Mouse (Mus musculus) hindbrain, embryonic 14.5 days (tissue): Measurements from ENCODE around the gene Lsamp. TPM values are rescaled to one million over a fixed set of nuclear protein-coding genes. Genes with fewer than 3 reads are reported as not detected.
"Not testable (repeated sequence)": the region's sequence is repeated elsewhere in the genome, so short reads cannot be mapped to it uniquely, and the experiment has no call there.

Experiments used
- ATAC-seq: fragments of 200-750 bp; cut with Nextera tagmentation; 2 replicates; pipeline ENCODE4 v1.8.0; 2017; ENCODE audit warnings: moderate number of reproducible peaks, mild to moderate bottlenecking, moderate TSS enrichment, moderate library complexity; ENCODE audit not compliant: low FRiP score
- DNase-seq: peaks from one replicate; pipeline ENCODE4 v3.0.0-alpha.2; 2015; ENCODE audit warnings: low spot score
- H3K27ac ChIP-seq: fragments of 300-500 bp; sonication (generic); 2 replicates; pipeline ENCODE4 v1.5.1; 2014; ENCODE audit warnings: mild to moderate bottlenecking, moderate library complexity
- H3K27me3 ChIP-seq: fragments of 300-500 bp; sonication (generic); 2 replicates; pipeline ENCODE4 v1.6.1; 2014; ENCODE audit warnings: mild to moderate bottlenecking, low read length, mixed read lengths; ENCODE audit not compliant: control insufficient read depth, insufficient read depth
- H3K36me3 ChIP-seq: fragments of 300-500 bp; sonication (generic); replicated peaks from 2 replicates; pipeline ENCODE4 v1.6.1; 2014; ENCODE audit not compliant: control insufficient read depth, insufficient read depth
- H3K4me1 ChIP-seq: fragments of 300-500 bp; sonication (generic); replicated peaks from 2 replicates; pipeline ENCODE4 v1.6.1; 2014; ENCODE audit warnings: antibody characterized with exemption, low read length, mixed read lengths; ENCODE audit not compliant: control insufficient read depth, insufficient read depth
- H3K4me2 ChIP-seq: fragments of 300-500 bp; sonication (generic); replicated peaks from 2 replicates; pipeline ENCODE4 v1.6.1; 2014; ENCODE audit warnings: mild to moderate bottlenecking, moderate library complexity
- H3K4me3 ChIP-seq: fragments of 300-500 bp; sonication (generic); replicated peaks from 2 replicates; pipeline ENCODE4 v1.5.1; 2014; ENCODE audit warnings: mild to moderate bottlenecking, low read length
- H3K9ac ChIP-seq: fragments of 300-500 bp; sonication (generic); 2 replicates; pipeline ENCODE4 v1.6.1; 2014
- H3K9me3 ChIP-seq: fragments of 300-500 bp; sonication (generic); 2 replicates; pipeline ENCODE4 v1.6.1; 2016; ENCODE audit warnings: low read length; ENCODE audit not compliant: control insufficient read depth
- WGBS: fragments of 180-500 bp; shearing (Covaris S2); extraction: QIAGEN DNeasy Blood & Tissue Kit; methylation state at CpG from one replicate; pipeline ENCODE4 v1.1.7; 2014; 5-methylcytosine and 5-hydroxymethylcytosine counted together
- polyA plus RNA-seq: library from polyadenylated mRNA; unstranded; fragments of >200 nt; fragmentation: Nextera tagmentation; extraction: Ambion mirVana; gene quantifications from 2 replicates; pipeline ENCODE4 v1.2.1, GENCODE M21; 2014

Gene Lsamp
- polyA plus RNA-seq, 1 experiment from 2014 or later = 88.1 TPM

GRCm38 (mm10) chr16:40593161-40593560 lies 609.0 kb downstream of the Lsamp start:
- Histone ChIP-seq H3K9me3 (no peaks in the 10 kb centered on the region), H3K9ac (no peak overlapping the region), H3K4me3 (no peak overlapping the region), H3K4me1 (no peaks in the 10 kb centered on the region; the same call in 1 of the 2 replicates), H3K27me3 (no peaks in the 10 kb centered on the region), H3K36me3 (no peaks in the 10 kb centered on the region), H3K4me2 (no peak overlapping the region), H3K27ac (no peak overlapping the region)
- 70% methylated on average over 6 of the region's 6 CpGs for WGBS
- no peak for DNase-seq
- ATAC-seq = no peak

GRCm38 (mm10) chr16:40601431-40602387 lies 617.5 kb downstream of the Lsamp start:
- no peak overlapping the region for H3K4me2 ChIP-seq
- no peaks in the 10 kb centered on the region for H3K36me3 ChIP-seq
- no peaks in the 10 kb centered on the region for H3K9me3 ChIP-seq
- no peak overlapping the region for H3K27ac ChIP-seq
- 32% methylated on average over 4 of the region's 4 CpGs for WGBS
- no peak overlapping the region for H3K4me3 ChIP-seq
- no peaks in the 10 kb centered on the region for H3K27me3 ChIP-seq
- no peak overlapping the region for H3K9ac ChIP-seq
- H3K4me1 ChIP-seq = peaks cover 3% of the 10 kb centered on the region; the same call in 1 of the 2 replicates
- ATAC-seq (no peak; the same call in 1 of the 2 replicates), DNase-seq (peak; percentile 45)

GRCm38 (mm10) chr16:40607509-40607908 lies 623.3 kb downstream of the Lsamp start:
- Histone ChIP-seq H3K4me1 (no peaks in the 10 kb centered on the region), H3K9me3 (no peaks in the 10 kb centered on the region), H3K4me3 (no peak overlapping the region), H3K36me3 (no peaks in the 10 kb centered on the region), H3K9ac (no peak overlapping the region), H3K27ac (no peak overlapping the region), H3K27me3 (no peaks in the 10 kb centered on the region), H3K4me2 (no peak overlapping the region)
- DNase-seq = no peak
- no peak for ATAC-seq
- 78% methylated on average over 3 of the region's 3 CpGs for WGBS

- WGBS = 0% methylated on average over 1 of the region's 1 CpGs
- DNase-seq, H3K4me1 ChIP-seq, H3K4me3 ChIP-seq, H3K4me2 ChIP-seq, H3K36me3 ChIP-seq, H3K9ac ChIP-seq, H3K27ac ChIP-seq, H3K9me3 ChIP-seq, H3K27me3 ChIP-seq, ATAC-seq: not testable (repeated sequence)
Measured at GRCm38 (mm10) chr16:40616697-40617096, 632.5 kb downstream of the Lsamp start.

GRCm38 (mm10) chr16:40621086-40621485 lies 636.9 kb downstream of the Lsamp start:
- not testable (repeated sequence) for H3K27me3 ChIP-seq, H3K9ac ChIP-seq, H3K36me3 ChIP-seq, H3K4me3 ChIP-seq, H3K4me1 ChIP-seq, H3K27ac ChIP-seq, ATAC-seq, H3K4me2 ChIP-seq, DNase-seq, H3K9me3 ChIP-seq
- WGBS = 76% methylated on average over 7 of the region's 7 CpGs

GRCm38 (mm10) chr16:40627159-40627558 lies 643.0 kb downstream of the Lsamp start:
- no peak for DNase-seq
- Histone ChIP-seq H3K4me1 (no peaks in the 10 kb centered on the region), H3K27me3 (no peaks in the 10 kb centered on the region), H3K4me3 (no peak overlapping the region), H3K36me3 (no peaks in the 10 kb centered on the region), H3K9ac (no peak overlapping the region), H3K4me2 (no peak overlapping the region), H3K9me3 (no peaks in the 10 kb centered on the region), H3K27ac (no peak overlapping the region)
- 66% methylated on average over 5 of the region's 5 CpGs for WGBS
- no peak for ATAC-seq

- Histone ChIP-seq H3K27ac (no peak overlapping the region), H3K4me2 (no peak overlapping the region), H3K27me3 (no peaks in the 10 kb centered on the region), H3K36me3 (no peaks in the 10 kb centered on the region), H3K9me3 (no peaks in the 10 kb centered on the region), H3K9ac (no peak overlapping the region), H3K4me1 (no peaks in the 10 kb centered on the region; the same call in 1 of the 2 replicates), H3K4me3 (no peak overlapping the region)
- DNase-seq (peak; percentile 45), ATAC-seq (peak; percentile 91)
- 62% methylated on average over 3 of the region's 3 CpGs for WGBS
Measured at GRCm38 (mm10) chr16:40639621-40640371, 655.6 kb downstream of the Lsamp start.

- whole genome bisulfite sequencing = 87% methylated on average over 5 of the region's 5 CpGs
- Histone ChIP-seq H3K4me1 (no peaks in the 10 kb centered on the region), H3K27ac (no peak overlapping the region), H3K9ac (no peak overlapping the region), H3K9me3 (no peaks in the 10 kb centered on the region), H3K27me3 (no peaks in the 10 kb centered on the region), H3K4me2 (no peak overlapping the region), H3K4me3 (no peak overlapping the region), H3K36me3 (no peaks in the 10 kb centered on the region)
- ATAC-seq (no peak), DNase-seq (no peak)
Measured at GRCm38 (mm10) chr16:40652800-40653199, 668.6 kb downstream of the Lsamp start.

GRCm38 (mm10) chr16:40653508-40653907 lies 669.3 kb downstream of the Lsamp start:
- no peaks in the 10 kb centered on the region for H3K4me1 ChIP-seq
- DNase-seq (no peak), ATAC-seq (no peak)
- H3K36me3 ChIP-seq = no peaks in the 10 kb centered on the region
- no peaks in the 10 kb centered on the region for H3K9me3 ChIP-seq
- H3K9ac ChIP-seq = no peak overlapping the region
- no peak overlapping the region for H3K4me2 ChIP-seq
- H3K27ac ChIP-seq = no peak overlapping the region
- H3K4me3 ChIP-seq = no peak overlapping the region
- no peaks in the 10 kb centered on the region for H3K27me3 ChIP-seq
- WGBS = 78% methylated on average over 1 of the region's 1 CpGs
